ENCODE assay signal across 8 mouse cellular contexts in the genomic region with DNA sequence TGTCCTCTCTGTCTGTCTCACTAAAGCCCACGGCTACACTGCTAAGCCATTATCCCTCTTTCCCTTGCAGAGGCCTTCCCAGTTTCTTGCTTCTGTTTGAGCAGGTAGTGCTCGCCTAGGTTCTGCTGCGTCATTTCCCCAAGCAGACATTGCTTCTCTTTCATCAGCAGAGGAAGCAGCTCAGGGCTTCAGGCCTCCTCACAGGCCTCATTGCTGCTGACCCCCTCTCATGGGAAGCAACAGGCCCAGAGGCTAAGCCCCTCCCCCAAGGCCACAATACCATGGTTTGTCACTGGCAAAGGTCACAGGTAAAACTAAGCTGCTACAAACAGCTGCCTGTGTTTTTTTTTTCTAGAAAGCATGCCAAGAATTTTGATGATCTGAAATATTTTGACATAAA. TPM values are rescaled to one million over a fixed set of nuclear protein-coding genes. Genes with fewer than 3 reads are reported as not detected.
A peak's percentile ranks its signal among the peaks of the same experiment; 100 is the strongest.
DNase-seq lines count a peak whose midpoint lies in the region; ATAC-seq and TF ChIP-seq lines count a peak whose summit lies in the region.

No protein-coding gene starts in this region.

- H3K4me2 ChIP-seq in lung, embryonic 14.5 days, result no peak overlapping the region
- H3K4me2 ChIP-seq in embryonic facial prominence, embryonic 13.5 days, result no peak overlapping the region
- H3K4me2 ChIP-seq in limb, embryonic 11.5 days (ENCODE audit: low read depth, severe bottlenecking), result no peak overlapping the region
- no peak overlapping the region for H3K4me2 ChIP-seq in stomach, postnatal 0 days (replicated peaks; ENCODE audit: low read depth)
- no peak overlapping the region for H3K4me2 ChIP-seq in intestine, postnatal 0 days (replicated peaks; ENCODE audit: low read depth)

- no peaks in the 10 kb centered on the region for H3K9me3 ChIP-seq in lung, embryonic 14.5 days (ENCODE audit: low read depth, low read length)
- H3K9me3 ChIP-seq in embryonic facial prominence, embryonic 13.5 days, result no peaks in the 10 kb centered on the region
- H3K9me3 ChIP-seq in limb, embryonic 11.5 days (ENCODE audit: control insufficient read depth, low read length), result no peaks in the 10 kb centered on the region
- H3K9me3 ChIP-seq in stomach, postnatal 0 days (ENCODE audit: control insufficient read depth, low read length), result no peaks in the 10 kb centered on the region
- H3K9me3 ChIP-seq in intestine, postnatal 0 days (ENCODE audit: control insufficient read depth), result no peaks in the 10 kb centered on the region

- H3K27ac ChIP-seq in lung, embryonic 14.5 days (ENCODE audit: low read depth), result peak overlapping the region; percentile 55; the same call in 1 of the 2 replicates
- H3K27ac ChIP-seq in embryonic facial prominence, embryonic 13.5 days, result peak overlapping the region; percentile 69; the same call in 1 of the 2 replicates
- no peak overlapping the region; the same call in 1 of the 2 replicates for H3K27ac ChIP-seq in limb, embryonic 11.5 days (replicated peaks; ENCODE audit: low read depth, low read length)
- peak overlapping the region; percentile 40 for H3K27ac ChIP-seq in stomach, postnatal 0 days (replicated peaks)
- no peak overlapping the region for H3K27ac ChIP-seq in intestine, postnatal 0 days (ENCODE audit: low read depth, low read length)

- 37% methylated on average over 3 of the region's 3 CpGs for WGBS in lung, embryonic 14.5 days
- WGBS in lung, adult 2 months, result 55% methylated on average over 3 of the region's 3 CpGs
- WGBS in embryonic facial prominence, embryonic 13.5 days, result 32% methylated on average over 3 of the region's 3 CpGs
- 49% methylated on average over 3 of the region's 3 CpGs for WGBS in limb, embryonic 11.5 days
- WGBS in stomach, postnatal 0 days, result 45% methylated on average over 3 of the region's 3 CpGs
- WGBS in intestine, postnatal 0 days, result 57% methylated on average over 3 of the region's 3 CpGs

- no peak for ATAC-seq in lung, embryonic 14.5 days (ENCODE audit: insufficient read depth)
- ATAC-seq in embryonic facial prominence, embryonic 13.5 days (ENCODE audit: insufficient number of reproducible peaks, insufficient read depth, low FRiP score, low TSS enrichment, low read depth), result no peak
- ATAC-seq in limb, embryonic 11.5 days (ENCODE audit: insufficient number of reproducible peaks, low FRiP score, low TSS enrichment, low read depth), result no peak
- no peak for ATAC-seq in stomach, postnatal 0 days (ENCODE audit: low FRiP score, low TSS enrichment)
- no peak for ATAC-seq in intestine, postnatal 0 days

- no peak overlapping the region for H3K4me3 ChIP-seq in lung, embryonic 14.5 days (ENCODE audit: low read depth, low read length)
- H3K4me3 ChIP-seq in lung, adult 2 months (replicated peaks; ENCODE audit: extremely low read depth, low read depth, low read length), result no peak overlapping the region
- no peak overlapping the region for H3K4me3 ChIP-seq in embryonic facial prominence, embryonic 13.5 days
- no peak overlapping the region for H3K4me3 ChIP-seq in limb, embryonic 11.5 days (ENCODE audit: low read depth, low read length)
- no peak overlapping the region for H3K4me3 ChIP-seq in stomach, postnatal 0 days (ENCODE audit: low read depth, low read length)
- H3K4me3 ChIP-seq in intestine, postnatal 0 days (ENCODE audit: low read depth, low read length), result no peak overlapping the region

- peak; percentile 44 for DNase-seq in lung, embryonic 14.5 days
- no peak for DNase-seq in lung, adult 2 months
- peak; percentile 56 for DNase-seq in limb, embryonic 11.5 days (ENCODE audit: low spot score)
- DNase-seq in stomach, postnatal 0 days (ENCODE audit: low spot score), result no peak
- DNase-seq in left cerebral cortex, adult 9 months (ENCODE audit: low spot score in 2 of 2), result no peak
- no peak for DNase-seq in right cerebral cortex, postnatal 10 days (ENCODE audit: low spot score in 2 of 2)

- H3K27me3 ChIP-seq in lung, embryonic 14.5 days (ENCODE audit: insufficient read depth, low read length), result no peaks in the 10 kb centered on the region
- H3K27me3 ChIP-seq in embryonic facial prominence, embryonic 13.5 days, result no peaks in the 10 kb centered on the region
- H3K27me3 ChIP-seq in limb, embryonic 11.5 days (ENCODE audit: control insufficient read depth, insufficient read depth, low read length), result no peaks in the 10 kb centered on the region
- H3K27me3 ChIP-seq in stomach, postnatal 0 days (ENCODE audit: control insufficient read depth, insufficient read depth, low read length), result no peaks in the 10 kb centered on the region
- no peaks in the 10 kb centered on the region for H3K27me3 ChIP-seq in intestine, postnatal 0 days (replicated peaks; ENCODE audit: control insufficient read depth, insufficient read depth, low read length)

- TF ChIP-seq POLR2A in lung, adult 2 months (IDR thresholded peaks at IDR 0.05; ENCODE audit: borderline replicate concordance, extremely low read depth, low read depth, low read length), result no peak

- TF ChIP-seq EP300 in stomach, postnatal 0 days (optimal IDR thresholded peaks at IDR 0.05), result no peak

- peaks cover 18% of the 10 kb centered on the region for H3K4me1 ChIP-seq in lung, embryonic 14.5 days (ENCODE audit: insufficient read depth)
- H3K4me1 ChIP-seq in lung, adult 2 months (ENCODE audit: control insufficient read depth, insufficient read depth, low read length), result peaks cover 5% of the 10 kb centered on the region
- H3K4me1 ChIP-seq in embryonic facial prominence, embryonic 13.5 days, result peaks cover 28% of the 10 kb centered on the region
- H3K4me1 ChIP-seq in limb, embryonic 11.5 days (ENCODE audit: control insufficient read depth, insufficient read depth, low read length), result peaks cover 8% of the 10 kb centered on the region; the same call in 1 of the 2 replicates
- peaks cover 3% of the 10 kb centered on the region; the same call in 1 of the 2 replicates for H3K4me1 ChIP-seq in stomach, postnatal 0 days (replicated peaks; ENCODE audit: control insufficient read depth, insufficient read depth)
- H3K4me1 ChIP-seq in intestine, postnatal 0 days (replicated peaks; ENCODE audit: control insufficient read depth, insufficient read depth, low read length), result 0 out of 2 replicates have a peak, but pooled peaks cover 2% of the 10 kb centered on the region

- H3K9ac ChIP-seq in lung, embryonic 14.5 days, result no peak overlapping the region
- no peak overlapping the region for H3K9ac ChIP-seq in embryonic facial prominence, embryonic 13.5 days
- 0 out of 2 replicates have a peak overlapping the region, but pooled peaks have one; percentile 22 for H3K9ac ChIP-seq in limb, embryonic 11.5 days (ENCODE audit: low read length)
- no peak overlapping the region for H3K9ac ChIP-seq in stomach, postnatal 0 days (ENCODE audit: low read length)
- H3K9ac ChIP-seq in intestine, postnatal 0 days (ENCODE audit: low read depth, low read length), result no peak overlapping the region

- H3K36me3 ChIP-seq in lung, embryonic 14.5 days (ENCODE audit: insufficient read depth), result no peaks in the 10 kb centered on the region
- no peaks in the 10 kb centered on the region for H3K36me3 ChIP-seq in embryonic facial prominence, embryonic 13.5 days
- H3K36me3 ChIP-seq in limb, embryonic 11.5 days (ENCODE audit: control insufficient read depth, insufficient read depth, low read length), result no peaks in the 10 kb centered on the region
- H3K36me3 ChIP-seq in stomach, postnatal 0 days (ENCODE audit: control insufficient read depth, insufficient read depth, low read length), result no peaks in the 10 kb centered on the region
- H3K36me3 ChIP-seq in intestine, postnatal 0 days (ENCODE audit: control insufficient read depth, insufficient read depth), result no peaks in the 10 kb centered on the region

- no peak for TF ChIP-seq CTCF in lung, embryonic 14.5 days (IDR thresholded peaks at IDR 0.05; ENCODE audit: low read depth)
- no peak for TF ChIP-seq CTCF in lung, adult 2 months (IDR thresholded peaks at IDR 0.05; ENCODE audit: insufficient read depth, low read length)
- TF ChIP-seq CTCF in stomach, postnatal 0 days (IDR thresholded peaks at IDR 0.05; ENCODE audit: low read depth), result no peak
- TF ChIP-seq CTCF in intestine, postnatal 0 days (IDR thresholded peaks at IDR 0.05; ENCODE audit: low read depth), result no peak

RNA-seq across cellular contexts. Expression of a gene that starts 4.8 kb away (rescaled TPM):
- polyA plus RNA-seq in lung, embryonic 14.5 days (2014; fragmentation: Nextera tagmentation; extraction: Ambion mirVana), result 3.3 and 3.6 TPM in 2 replicates
- 10.3 TPM in 2 replicates for polyA plus RNA-seq in lung, adult 2 months (2012; rRNA removed)
- 2.8 and 3.1 TPM in 2 replicates for polyA plus RNA-seq in embryonic facial prominence, embryonic 13.5 days (2015; fragmentation: Nextera tagmentation; extraction: Ambion mirVana)
- 1.2 and 2.3 TPM in 2 replicates for polyA plus RNA-seq in limb, embryonic 11.5 days (2014; fragmentation: Nextera tagmentation; extraction: Ambion mirVana)
- 3.2 and 3.3 TPM in 2 replicates for polyA plus RNA-seq in stomach, postnatal 0 days (2015; fragmentation: Nextera tagmentation; extraction: Ambion mirVana)
- 0.55 and 0.64 TPM in 2 replicates for polyA plus RNA-seq in intestine, postnatal 0 days (2015; fragmentation: Nextera tagmentation; extraction: Ambion mirVana)

RNA-seq across cellular contexts. Expression of a gene that starts 17.5 kb away (rescaled TPM):
- polyA plus RNA-seq in lung, embryonic 14.5 days (2014; fragmentation: Nextera tagmentation; extraction: Ambion mirVana), result 1.6 and 2.9 TPM in 2 replicates
- 0.05 TPM in 1 of 2 replicates, not detected in the other for polyA plus RNA-seq in lung, adult 2 months (2012; rRNA removed)
- 0.98 and 2.6 TPM in 2 replicates for polyA plus RNA-seq in embryonic facial prominence, embryonic 13.5 days (2015; fragmentation: Nextera tagmentation; extraction: Ambion mirVana)
- polyA plus RNA-seq in limb, embryonic 11.5 days (2014; fragmentation: Nextera tagmentation; extraction: Ambion mirVana), result not detected in 2 replicates
- polyA plus RNA-seq in stomach, postnatal 0 days (2015; fragmentation: Nextera tagmentation; extraction: Ambion mirVana), result 0.56 and 0.63 TPM in 2 replicates
- polyA plus RNA-seq in intestine, postnatal 0 days (2015; fragmentation: Nextera tagmentation; extraction: Ambion mirVana), result 0.76 and 1.3 TPM in 2 replicates

RNA-seq across cellular contexts. Expression of a gene that starts 22.9 kb away (rescaled TPM):
- polyA plus RNA-seq in lung, embryonic 14.5 days (2014; fragmentation: Nextera tagmentation; extraction: Ambion mirVana), result 768 and 894 TPM in 2 replicates
- 3,073 and 5,313 TPM in 2 replicates for polyA plus RNA-seq in lung, adult 2 months (2012; rRNA removed)
- polyA plus RNA-seq in embryonic facial prominence, embryonic 13.5 days (2015; fragmentation: Nextera tagmentation; extraction: Ambion mirVana), result 101 and 192 TPM in 2 replicates
- 10.4 and 14.1 TPM in 2 replicates for polyA plus RNA-seq in limb, embryonic 11.5 days (2014; fragmentation: Nextera tagmentation; extraction: Ambion mirVana)
- polyA plus RNA-seq in stomach, postnatal 0 days (2015; fragmentation: Nextera tagmentation; extraction: Ambion mirVana), result 392 and 473 TPM in 2 replicates
- polyA plus RNA-seq in intestine, postnatal 0 days (2015; fragmentation: Nextera tagmentation; extraction: Ambion mirVana), result 74.8 and 76.7 TPM in 2 replicates

RNA-seq across cellular contexts. Expression of a gene that starts 24.7 kb away (rescaled TPM):
- 130 and 134 TPM in 2 replicates for polyA plus RNA-seq in lung, embryonic 14.5 days (2014; fragmentation: Nextera tagmentation; extraction: Ambion mirVana)
- 31.3 and 32.2 TPM in 2 replicates for polyA plus RNA-seq in lung, adult 2 months (2012; rRNA removed)
- 110 and 112 TPM in 2 replicates for polyA plus RNA-seq in embryonic facial prominence, embryonic 13.5 days (2015; fragmentation: Nextera tagmentation; extraction: Ambion mirVana)
- polyA plus RNA-seq in limb, embryonic 11.5 days (2014; fragmentation: Nextera tagmentation; extraction: Ambion mirVana), result 169 and 183 TPM in 2 replicates
- 39.8 and 42.8 TPM in 2 replicates for polyA plus RNA-seq in stomach, postnatal 0 days (2015; fragmentation: Nextera tagmentation; extraction: Ambion mirVana)
- 41.4 and 45.2 TPM in 2 replicates for polyA plus RNA-seq in intestine, postnatal 0 days (2015; fragmentation: Nextera tagmentation; extraction: Ambion mirVana)

RNA-seq across cellular contexts. Expression of a gene that starts 25.3 kb away (rescaled TPM):
- polyA plus RNA-seq in lung, embryonic 14.5 days (2014; fragmentation: Nextera tagmentation; extraction: Ambion mirVana), result 1.5 and 1.9 TPM in 2 replicates
- 0.57 and 1.0 TPM in 2 replicates for polyA plus RNA-seq in lung, adult 2 months (2012; rRNA removed)
- 2.2 and 4.3 TPM in 2 replicates for polyA plus RNA-seq in embryonic facial prominence, embryonic 13.5 days (2015; fragmentation: Nextera tagmentation; extraction: Ambion mirVana)
- 1.8 and 2.7 TPM in 2 replicates for polyA plus RNA-seq in limb, embryonic 11.5 days (2014; fragmentation: Nextera tagmentation; extraction: Ambion mirVana)
- polyA plus RNA-seq in stomach, postnatal 0 days (2015; fragmentation: Nextera tagmentation; extraction: Ambion mirVana), result 0.46 and 0.96 TPM in 2 replicates
- polyA plus RNA-seq in intestine, postnatal 0 days (2015; fragmentation: Nextera tagmentation; extraction: Ambion mirVana), result 0.47 and 1.8 TPM in 2 replicates

Comparison
In these comparisons a context has a peak if more than half of its experiments do, and no peak if none do; other contexts are left out.
1. DNase-seq: peak in lung, embryonic 14.5 days (single experiment) and limb, embryonic 11.5 days (single experiment); none in lung, adult 2 months (single experiment), stomach, postnatal 0 days (single experiment), left cerebral cortex, adult 9 months (0 of 2) and right cerebral cortex, postnatal 10 days (0 of 2).
2. H3K27ac ChIP-seq: peak in lung, embryonic 14.5 days (single experiment), embryonic facial prominence, embryonic 13.5 days (single experiment) and stomach, postnatal 0 days (single experiment); none in limb, embryonic 11.5 days (single experiment) and intestine, postnatal 0 days (single experiment).